Mouse (Mus musculus) embryonic fibroblast, embryonic 13.5 days (primary cell): ENCODE measurements at regions not wholly inside any gene's neighbourhood (a gene's known extent, or its start where the extent isn't known, plus 50 kb on each side); places are given as distances from the start of the nearest gene placed in this dataset.

Experiments
- CTCF ChIP-seq: IDR thresholded peaks from 2 replicates; pipeline ENCODE4 v1.5.1; 2011; ENCODE audit warnings: mild to moderate bottlenecking, control low read depth, low read length, moderate library complexity, borderline replicate concordance; ENCODE audit not compliant: insufficient read depth
- POLR2A ChIP-seq: IDR thresholded peaks from 2 replicates; pipeline ENCODE4 v1.6.1; 2011; ENCODE audit warnings: low read depth, mild to moderate bottlenecking, control low read depth, low read length, moderate library complexity

DNA sequence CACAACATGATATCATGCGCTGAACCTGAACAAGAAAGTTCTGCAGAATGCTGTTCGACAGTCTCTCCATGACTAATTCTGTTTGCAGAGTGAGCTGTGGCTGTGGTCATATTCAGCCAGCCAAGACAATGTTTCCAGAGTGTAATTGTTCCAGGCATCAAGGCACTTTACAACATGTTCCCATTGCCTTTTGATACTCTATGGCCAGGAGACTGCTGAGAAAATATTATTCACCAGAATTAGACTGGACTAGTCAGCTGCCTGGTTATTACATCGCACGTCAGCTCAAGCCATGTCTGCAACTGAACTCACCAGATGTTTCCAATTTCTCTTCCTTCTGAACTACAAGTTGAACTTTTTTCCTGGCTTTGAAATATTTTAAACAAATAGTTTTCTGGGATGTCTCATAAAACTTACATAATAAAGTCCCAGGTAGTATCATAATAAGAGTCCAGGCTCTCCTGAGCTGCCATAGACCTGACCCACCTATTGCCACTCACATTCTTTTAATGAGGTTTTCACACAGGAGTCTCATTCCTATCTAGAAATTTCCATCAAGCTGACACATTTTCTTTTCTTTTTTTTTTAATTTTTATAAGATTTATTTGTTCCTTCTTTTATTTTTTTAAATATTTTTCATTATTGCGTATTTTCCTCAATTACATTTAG is 119.1 kb upstream of the Wdr75 start:
- TF ChIP-seq POLR2A: peak; percentile 31; the same call in 1 of the 2 replicates
- no peak for TF ChIP-seq CTCF
